Mouse (Mus musculus): ENCODE results near the gene Gm12789.

GRCm38 (mm10) chr4:101985678-101986077 lies 748 bp upstream of the Gm12789 start:
- no peak for TF ChIP-seq POLR2A (IDR thresholded peaks at IDR 0.05; ENCODE audit: low read depth, low read length)
- no peak for TF ChIP-seq CTCF (IDR thresholded peaks at IDR 0.05; ENCODE audit: extremely low read depth, insufficient read depth, insufficient read length, insufficient replicate concordance)

Measured in spleen, adult 2 months (tissue).